Mouse (Mus musculus): ENCODE results near the gene 4930579F01Rik. TPM values are rescaled to one million over a fixed set of nuclear protein-coding genes. Genes with fewer than 3 reads are reported as not detected.

Gene 4930579F01Rik
- polyA plus RNA-seq, 1 experiment: not detected

GRCm38 (mm10) chr3:138227782-138228181 is 34.2 kb upstream of the 4930579F01Rik start:
- H3K9me3 ChIP-seq (replicated peaks; ENCODE audit: control insufficient read depth, insufficient read depth, low read length, poor library complexity, severe bottlenecking): no peaks in the 10 kb centered on the region
- H3K36me3 ChIP-seq (ENCODE audit: control insufficient read depth, insufficient read depth, low read length, poor library complexity, severe bottlenecking): no peaks in the 10 kb centered on the region
- H3K4me3 ChIP-seq (ENCODE audit: low read depth, low read length): no peak overlapping the region
- no peaks in the 10 kb centered on the region for H3K27me3 ChIP-seq (ENCODE audit: control insufficient read depth, insufficient read depth, low read length, poor library complexity, severe bottlenecking)
- no peak overlapping the region for H3K27ac ChIP-seq (ENCODE audit: insufficient read depth, low read length)
- no peak overlapping the region for H3K9ac ChIP-seq (ENCODE audit: low read depth, poor library complexity, severe bottlenecking)
- peaks cover 3% of the 10 kb centered on the region for H3K4me1 ChIP-seq (ENCODE audit: control insufficient read depth, insufficient read depth, low read length)
- TF ChIP-seq CTCF (IDR thresholded peaks at IDR 0.05; ENCODE audit: low read depth, low read length) (no peak), EP300 (IDR thresholded peaks at IDR 0.05; ENCODE audit: insufficient read depth, low read depth, low read length) (no peak), POLR2A (IDR thresholded peaks at IDR 0.05; ENCODE audit: insufficient read depth, low read length) (no peak)

GRCm38 (mm10) chr3:138227082-138227481 is 33.5 kb upstream of the 4930579F01Rik start:
- Histone ChIP-seq H3K4me1 (ENCODE audit: control insufficient read depth, insufficient read depth, low read length) (peaks cover 3% of the 10 kb centered on the region), H3K4me3 (ENCODE audit: low read depth, low read length) (no peak overlapping the region), H3K9me3 (replicated peaks; ENCODE audit: control insufficient read depth, insufficient read depth, low read length, poor library complexity, severe bottlenecking) (no peaks in the 10 kb centered on the region), H3K27ac (ENCODE audit: insufficient read depth, low read length) (no peak overlapping the region), H3K36me3 (ENCODE audit: control insufficient read depth, insufficient read depth, low read length, poor library complexity, severe bottlenecking) (no peaks in the 10 kb centered on the region), H3K27me3 (ENCODE audit: control insufficient read depth, insufficient read depth, low read length, poor library complexity, severe bottlenecking) (no peaks in the 10 kb centered on the region), H3K9ac (ENCODE audit: low read depth, poor library complexity, severe bottlenecking) (no peak overlapping the region)
- TF ChIP-seq CTCF (IDR thresholded peaks at IDR 0.05; ENCODE audit: low read depth, low read length) (no peak), EP300 (IDR thresholded peaks at IDR 0.05; ENCODE audit: insufficient read depth, low read depth, low read length) (no peak), POLR2A (IDR thresholded peaks at IDR 0.05; ENCODE audit: insufficient read depth, low read length) (no peak)

- H3K9me3 ChIP-seq (replicated peaks; ENCODE audit: control insufficient read depth, insufficient read depth, low read length, poor library complexity, severe bottlenecking): no peaks in the 10 kb centered on the region
- TF ChIP-seq EP300 (IDR thresholded peaks at IDR 0.05; ENCODE audit: insufficient read depth, low read depth, low read length): no peak
- no peak for TF ChIP-seq CTCF (IDR thresholded peaks at IDR 0.05; ENCODE audit: low read depth, low read length)
- no peak for TF ChIP-seq POLR2A (IDR thresholded peaks at IDR 0.05; ENCODE audit: insufficient read depth, low read length)
These were observed 32.9 kb upstream of the 4930579F01Rik start for GRCm38 (mm10) chr3:138226476-138226875.

GRCm38 (mm10) chr3:138225853-138226252 is 32.2 kb upstream of the 4930579F01Rik start:
- Histone ChIP-seq H3K27me3 (ENCODE audit: control insufficient read depth, insufficient read depth, low read length, poor library complexity, severe bottlenecking) (no peaks in the 10 kb centered on the region), H3K27ac (ENCODE audit: insufficient read depth, low read length) (no peak overlapping the region), H3K36me3 (ENCODE audit: control insufficient read depth, insufficient read depth, low read length, poor library complexity, severe bottlenecking) (no peaks in the 10 kb centered on the region), H3K4me1 (ENCODE audit: control insufficient read depth, insufficient read depth, low read length) (peaks cover 3% of the 10 kb centered on the region), H3K4me3 (ENCODE audit: low read depth, low read length) (no peak overlapping the region), H3K9ac (ENCODE audit: low read depth, poor library complexity, severe bottlenecking) (no peak overlapping the region), H3K9me3 (replicated peaks; ENCODE audit: control insufficient read depth, insufficient read depth, low read length, poor library complexity, severe bottlenecking) (no peaks in the 10 kb centered on the region)
- TF ChIP-seq CTCF (IDR thresholded peaks at IDR 0.05; ENCODE audit: low read depth, low read length) (no peak), POLR2A (IDR thresholded peaks at IDR 0.05; ENCODE audit: insufficient read depth, low read length) (no peak), EP300 (IDR thresholded peaks at IDR 0.05; ENCODE audit: insufficient read depth, low read depth, low read length) (no peak)

More at GRCm38 (mm10) chr3:138226476-138226875, 32.9 kb upstream of the 4930579F01Rik start:
- Histone ChIP-seq H3K36me3 (ENCODE audit: control insufficient read depth, insufficient read depth, low read length, poor library complexity, severe bottlenecking) (no peaks in the 10 kb centered on the region), H3K9ac (ENCODE audit: low read depth, poor library complexity, severe bottlenecking) (no peak overlapping the region), H3K27me3 (ENCODE audit: control insufficient read depth, insufficient read depth, low read length, poor library complexity, severe bottlenecking) (no peaks in the 10 kb centered on the region), H3K4me3 (ENCODE audit: low read depth, low read length) (no peak overlapping the region), H3K27ac (ENCODE audit: insufficient read depth, low read length) (no peak overlapping the region), H3K4me1 (ENCODE audit: control insufficient read depth, insufficient read depth, low read length) (peaks cover 3% of the 10 kb centered on the region)

- no peak for TF ChIP-seq CTCF (IDR thresholded peaks at IDR 0.05; ENCODE audit: low read depth, low read length)
- TF ChIP-seq EP300 (IDR thresholded peaks at IDR 0.05; ENCODE audit: insufficient read depth, low read depth, low read length): no peak
- no peak for TF ChIP-seq POLR2A (IDR thresholded peaks at IDR 0.05; ENCODE audit: insufficient read depth, low read length)
- Histone ChIP-seq H3K27me3 (ENCODE audit: control insufficient read depth, insufficient read depth, low read length, poor library complexity, severe bottlenecking) (no peaks in the 10 kb centered on the region), H3K9me3 (replicated peaks; ENCODE audit: control insufficient read depth, insufficient read depth, low read length, poor library complexity, severe bottlenecking) (no peaks in the 10 kb centered on the region), H3K4me3 (ENCODE audit: low read depth, low read length) (no peak overlapping the region), H3K27ac (ENCODE audit: insufficient read depth, low read length) (no peak overlapping the region), H3K36me3 (ENCODE audit: control insufficient read depth, insufficient read depth, low read length, poor library complexity, severe bottlenecking) (no peaks in the 10 kb centered on the region), H3K9ac (ENCODE audit: low read depth, poor library complexity, severe bottlenecking) (no peak overlapping the region), H3K4me1 (ENCODE audit: control insufficient read depth, insufficient read depth, low read length) (peaks cover 3% of the 10 kb centered on the region)
These were observed 31.7 kb upstream of the 4930579F01Rik start for GRCm38 (mm10) chr3:138225331-138225730.

GRCm38 (mm10) chr3:138224363-138224954 is 30.8 kb upstream of the 4930579F01Rik start:
- Histone ChIP-seq H3K4me1 (ENCODE audit: control insufficient read depth, insufficient read depth, low read length) (peaks cover 3% of the 10 kb centered on the region), H3K4me3 (ENCODE audit: low read depth, low read length) (no peak overlapping the region), H3K27ac (ENCODE audit: insufficient read depth, low read length) (no peak overlapping the region), H3K9me3 (replicated peaks; ENCODE audit: control insufficient read depth, insufficient read depth, low read length, poor library complexity, severe bottlenecking) (no peaks in the 10 kb centered on the region), H3K9ac (ENCODE audit: low read depth, poor library complexity, severe bottlenecking) (no peak overlapping the region), H3K36me3 (ENCODE audit: control insufficient read depth, insufficient read depth, low read length, poor library complexity, severe bottlenecking) (no peaks in the 10 kb centered on the region), H3K27me3 (ENCODE audit: control insufficient read depth, insufficient read depth, low read length, poor library complexity, severe bottlenecking) (no peaks in the 10 kb centered on the region)
- TF ChIP-seq POLR2A (IDR thresholded peaks at IDR 0.05; ENCODE audit: insufficient read depth, low read length) (no peak), EP300 (IDR thresholded peaks at IDR 0.05; ENCODE audit: insufficient read depth, low read depth, low read length) (no peak), CTCF (IDR thresholded peaks at IDR 0.05; ENCODE audit: low read depth, low read length) (no peak)

Data from ES-Bruce4 (cell line).